Mouse (Mus musculus): ENCODE measurements around the gene Foxn3. TPM values are rescaled to one million over a fixed set of nuclear protein-coding genes. Genes with fewer than 3 reads are reported as not detected.

The Foxn3 gene
- polyA plus RNA-seq, 1 experiment from 2014 or later: 60.5 TPM

GRCm38 (mm10) chr12:99601392-99601791, 38.0 kb upstream of the Foxn3 start:
- H3K4me2 ChIP-seq (ENCODE audit: low read length): no peak overlapping the region
- H3K27me3 ChIP-seq (replicated peaks; ENCODE audit: control insufficient read depth, insufficient read depth, low read length): no peaks in the 10 kb centered on the region
- H3K27ac ChIP-seq (ENCODE audit: low read depth, low read length): no peak overlapping the region
- no peak overlapping the region for H3K4me3 ChIP-seq (ENCODE audit: low read length)
- 54% methylated on average over 8 of the region's 8 CpGs for WGBS
- no peaks in the 10 kb centered on the region for H3K4me1 ChIP-seq (ENCODE audit: control insufficient read depth, insufficient read depth, low read depth, low read length)
- no peaks in the 10 kb centered on the region for H3K9me3 ChIP-seq (ENCODE audit: control insufficient read depth, low read length)
- no peak for ATAC-seq
- H3K36me3 ChIP-seq (ENCODE audit: control insufficient read depth, insufficient read depth, low read length): no peaks in the 10 kb centered on the region
- no peak overlapping the region for H3K9ac ChIP-seq (ENCODE audit: low read depth, low read length)

GRCm38 (mm10) chr12:99599606-99600005, 36.2 kb upstream of the Foxn3 start:
- 57% methylated on average over 7 of the region's 7 CpGs for WGBS

GRCm38 (mm10) chr12:99596397-99596796, 33.0 kb upstream of the Foxn3 start:
- Histone ChIP-seq H3K27ac (ENCODE audit: low read depth, low read length) (no peak overlapping the region), H3K27me3 (replicated peaks; ENCODE audit: control insufficient read depth, insufficient read depth, low read length) (no peaks in the 10 kb centered on the region), H3K9ac (ENCODE audit: low read depth, low read length) (no peak overlapping the region), H3K4me3 (ENCODE audit: low read length) (no peak overlapping the region), H3K4me2 (ENCODE audit: low read length) (no peak overlapping the region), H3K9me3 (ENCODE audit: control insufficient read depth, low read length) (no peaks in the 10 kb centered on the region), H3K36me3 (ENCODE audit: control insufficient read depth, insufficient read depth, low read length) (no peaks in the 10 kb centered on the region), H3K4me1 (ENCODE audit: control insufficient read depth, insufficient read depth, low read depth, low read length) (no peaks in the 10 kb centered on the region)
- ATAC-seq: no peak
- WGBS: 93% methylated on average over 2 of the region's 2 CpGs

More at GRCm38 (mm10) chr12:99599606-99600005, 36.2 kb upstream of the Foxn3 start:
- Histone ChIP-seq H3K4me3 (ENCODE audit: low read length) (no peak overlapping the region), H3K27me3 (replicated peaks; ENCODE audit: control insufficient read depth, insufficient read depth, low read length) (no peaks in the 10 kb centered on the region), H3K4me1 (ENCODE audit: control insufficient read depth, insufficient read depth, low read depth, low read length) (no peaks in the 10 kb centered on the region), H3K4me2 (ENCODE audit: low read length) (no peak overlapping the region), H3K36me3 (ENCODE audit: control insufficient read depth, insufficient read depth, low read length) (no peaks in the 10 kb centered on the region), H3K27ac (ENCODE audit: low read depth, low read length) (no peak overlapping the region), H3K9me3 (ENCODE audit: control insufficient read depth, low read length) (no peaks in the 10 kb centered on the region), H3K9ac (ENCODE audit: low read depth, low read length) (no peak overlapping the region)
- ATAC-seq: no peak

- Histone ChIP-seq H3K27ac (ENCODE audit: low read depth, low read length) (no peak overlapping the region), H3K9ac (ENCODE audit: low read depth, low read length) (no peak overlapping the region), H3K4me1 (ENCODE audit: control insufficient read depth, insufficient read depth, low read depth, low read length) (no peaks in the 10 kb centered on the region), H3K9me3 (ENCODE audit: control insufficient read depth, low read length) (no peaks in the 10 kb centered on the region), H3K4me2 (ENCODE audit: low read length) (no peak overlapping the region), H3K27me3 (replicated peaks; ENCODE audit: control insufficient read depth, insufficient read depth, low read length) (no peaks in the 10 kb centered on the region), H3K36me3 (ENCODE audit: control insufficient read depth, insufficient read depth, low read length) (no peaks in the 10 kb centered on the region), H3K4me3 (ENCODE audit: low read length) (no peak overlapping the region)
- ATAC-seq: no peak
- WGBS: 93% methylated on average over 3 of the region's 3 CpGs
Measured at GRCm38 (mm10) chr12:99587338-99587737, 24.0 kb upstream of the Foxn3 start.

GRCm38 (mm10) chr12:99579989-99580388, 16.6 kb upstream of the Foxn3 start:
- H3K36me3 ChIP-seq (ENCODE audit: control insufficient read depth, insufficient read depth, low read length): no peaks in the 10 kb centered on the region
- H3K4me1 ChIP-seq (ENCODE audit: control insufficient read depth, insufficient read depth, low read depth, low read length): no peaks in the 10 kb centered on the region
- no peaks in the 10 kb centered on the region for H3K9me3 ChIP-seq (ENCODE audit: control insufficient read depth, low read length)
- H3K27me3 ChIP-seq (replicated peaks; ENCODE audit: control insufficient read depth, insufficient read depth, low read length): no peaks in the 10 kb centered on the region
- no peak overlapping the region for H3K9ac ChIP-seq (ENCODE audit: low read depth, low read length)
- no peak overlapping the region for H3K27ac ChIP-seq (ENCODE audit: low read depth, low read length)
- no peak overlapping the region for H3K4me3 ChIP-seq (ENCODE audit: low read length)
- no peak for ATAC-seq
- WGBS: 78% methylated on average over 4 of the region's 4 CpGs
- no peak overlapping the region for H3K4me2 ChIP-seq (ENCODE audit: low read length)

DNA sequence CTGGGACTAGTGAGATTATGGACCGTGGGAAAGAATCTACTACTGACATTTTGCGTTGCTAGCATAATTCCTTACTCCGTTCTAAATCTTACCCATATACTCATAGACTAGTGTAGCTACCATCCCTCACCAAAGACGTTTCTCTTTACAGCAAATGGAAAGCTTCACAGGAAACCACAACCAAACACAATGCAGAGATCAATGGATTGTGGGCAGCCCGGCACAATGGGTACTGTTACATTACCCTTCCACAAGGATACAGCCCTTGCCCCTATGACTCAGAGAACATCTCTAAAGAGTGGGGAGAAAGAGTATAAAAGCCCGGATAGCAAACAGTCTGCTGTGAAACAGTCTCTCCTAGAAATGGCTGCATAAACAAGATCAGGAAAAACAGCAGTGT, 13.3 kb upstream of the Foxn3 start:
- no peaks in the 10 kb centered on the region for H3K36me3 ChIP-seq (ENCODE audit: control insufficient read depth, insufficient read depth, low read length)
- no peaks in the 10 kb centered on the region for H3K4me1 ChIP-seq (ENCODE audit: control insufficient read depth, insufficient read depth, low read depth, low read length)
- no peak overlapping the region for H3K4me3 ChIP-seq (ENCODE audit: low read length)
- H3K27me3 ChIP-seq (replicated peaks; ENCODE audit: control insufficient read depth, insufficient read depth, low read length): no peaks in the 10 kb centered on the region
- no peak overlapping the region for H3K9ac ChIP-seq (ENCODE audit: low read depth, low read length)
- 69% methylated on average over 6 of the region's 6 CpGs for WGBS
- ATAC-seq: no peak
- no peak overlapping the region for H3K4me2 ChIP-seq (ENCODE audit: low read length)
- H3K27ac ChIP-seq (ENCODE audit: low read depth, low read length): no peak overlapping the region
- H3K9me3 ChIP-seq (ENCODE audit: control insufficient read depth, low read length): no peaks in the 10 kb centered on the region

DNA sequence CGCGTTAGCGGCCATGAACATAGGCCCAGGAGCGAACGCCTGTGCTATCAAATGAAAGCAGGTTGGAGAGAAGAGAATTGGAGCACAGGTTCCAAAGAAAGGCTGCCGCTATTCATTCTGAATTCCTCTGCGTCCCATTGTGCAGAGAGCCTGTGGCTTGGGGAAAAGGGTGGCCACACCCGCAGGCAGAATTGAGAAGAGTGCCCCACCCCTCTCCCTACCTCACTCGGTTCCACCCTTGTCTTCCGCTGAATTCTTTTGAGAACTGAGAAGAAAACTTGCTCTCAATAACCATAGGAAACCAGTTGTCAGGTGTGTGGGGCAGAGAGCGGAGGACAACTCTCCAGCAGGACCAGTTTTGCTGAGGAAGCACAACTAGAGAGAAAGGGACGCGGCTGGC, 10.9 kb upstream of the Foxn3 start:
- no peak overlapping the region for H3K9ac ChIP-seq (ENCODE audit: low read depth, low read length)
- H3K27ac ChIP-seq (ENCODE audit: low read depth, low read length): no peak overlapping the region
- H3K27me3 ChIP-seq (replicated peaks; ENCODE audit: control insufficient read depth, insufficient read depth, low read length): no peaks in the 10 kb centered on the region
- H3K36me3 ChIP-seq (ENCODE audit: control insufficient read depth, insufficient read depth, low read length): no peaks in the 10 kb centered on the region
- H3K4me2 ChIP-seq (ENCODE audit: low read length): no peak overlapping the region
- no peaks in the 10 kb centered on the region for H3K9me3 ChIP-seq (ENCODE audit: control insufficient read depth, low read length)
- ATAC-seq: no peak
- H3K4me3 ChIP-seq (ENCODE audit: low read length): no peak overlapping the region
- 50% methylated on average over 13 of the region's 13 CpGs for WGBS
- H3K4me1 ChIP-seq (ENCODE audit: control insufficient read depth, insufficient read depth, low read depth, low read length): no peaks in the 10 kb centered on the region; the same call in 1 of the 2 replicates

GRCm38 (mm10) chr12:99573036-99573435, 9.7 kb upstream of the Foxn3 start:
- H3K4me1 ChIP-seq (ENCODE audit: control insufficient read depth, insufficient read depth, low read depth, low read length): no peaks in the 10 kb centered on the region; the same call in 1 of the 2 replicates
- no peak overlapping the region for H3K4me2 ChIP-seq (ENCODE audit: low read length)
- H3K27me3 ChIP-seq (replicated peaks; ENCODE audit: control insufficient read depth, insufficient read depth, low read length): no peaks in the 10 kb centered on the region
- H3K4me3 ChIP-seq (ENCODE audit: low read length): no peak overlapping the region
- no peaks in the 10 kb centered on the region for H3K9me3 ChIP-seq (ENCODE audit: control insufficient read depth, low read length)
- H3K36me3 ChIP-seq (ENCODE audit: control insufficient read depth, insufficient read depth, low read length): no peaks in the 10 kb centered on the region
- 89% methylated on average over 6 of the region's 6 CpGs for WGBS
- H3K9ac ChIP-seq (ENCODE audit: low read depth, low read length): no peak overlapping the region
- no peak overlapping the region for H3K27ac ChIP-seq (ENCODE audit: low read depth, low read length)
- ATAC-seq: no peak

DNA sequence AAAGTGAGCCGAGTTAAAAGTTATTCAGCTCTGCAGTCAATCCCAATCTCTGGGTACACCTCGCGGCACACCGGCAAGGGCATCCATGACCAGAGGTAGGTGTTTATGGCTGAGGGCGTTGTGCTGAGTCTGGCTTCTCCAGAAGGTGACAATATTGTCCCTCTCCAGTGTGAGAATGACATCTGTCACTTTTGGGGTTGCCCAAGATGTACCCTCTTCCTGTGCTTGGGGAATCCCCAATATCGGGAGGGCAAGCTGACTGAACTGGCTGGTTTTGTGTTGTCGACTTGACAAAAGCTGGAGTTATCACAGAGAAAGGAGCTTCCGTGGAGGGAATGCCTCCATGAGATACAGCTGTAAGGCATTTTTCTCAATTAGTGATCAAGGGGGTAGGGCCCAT, 8.6 kb upstream of the Foxn3 start:
- H3K27me3 ChIP-seq (replicated peaks; ENCODE audit: control insufficient read depth, insufficient read depth, low read length): no peaks in the 10 kb centered on the region
- H3K9me3 ChIP-seq (ENCODE audit: control insufficient read depth, low read length): no peaks in the 10 kb centered on the region

More for the DNA sequence above, 8.6 kb upstream of the Foxn3 start:
- Histone ChIP-seq H3K9ac (ENCODE audit: low read depth, low read length) (no peak overlapping the region), H3K4me1 (ENCODE audit: control insufficient read depth, insufficient read depth, low read depth, low read length) (no peaks in the 10 kb centered on the region; the same call in 1 of the 2 replicates), H3K36me3 (ENCODE audit: control insufficient read depth, insufficient read depth, low read length) (no peaks in the 10 kb centered on the region), H3K4me3 (ENCODE audit: low read length) (no peak overlapping the region), H3K27ac (ENCODE audit: low read depth, low read length) (no peak overlapping the region), H3K4me2 (ENCODE audit: low read length) (no peak overlapping the region)
- ATAC-seq: no peak
- 96% methylated on average over 8 of the region's 8 CpGs for WGBS
